24 mouse cellular contexts compared by ENCODE assay signal in the genomic region with DNA sequence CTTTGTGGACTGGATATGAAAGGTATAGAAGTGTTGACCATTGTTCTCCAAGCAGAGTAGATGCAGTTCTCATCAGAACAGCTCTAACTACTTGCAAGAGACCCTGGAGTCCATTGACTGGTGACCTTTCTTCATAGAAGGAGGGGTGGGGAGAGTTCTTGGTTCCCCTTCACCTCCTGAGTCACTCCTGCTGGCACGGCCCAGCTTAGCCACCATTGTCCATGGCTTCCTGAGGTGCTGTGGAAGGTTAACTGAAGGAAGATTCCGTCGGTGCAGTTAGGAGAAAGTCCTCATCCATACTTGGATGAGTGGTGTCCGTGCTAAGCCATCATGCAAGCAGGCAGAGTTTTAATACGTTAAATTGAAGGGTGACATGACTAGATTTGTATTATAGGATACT. TPM values are rescaled to one million over a fixed set of nuclear protein-coding genes. Genes with fewer than 3 reads are reported as not detected.
A peak's percentile ranks its signal among the peaks of the same experiment; 100 is the strongest.
DNase-seq lines count a peak whose midpoint lies in the region; ATAC-seq and TF ChIP-seq lines count a peak whose summit lies in the region.
"Had no signal": no experiment of that assay in that cellular context is flagged by ENCODE, and none has a peak within 500 bp of the region (broad histone marks: within the 10 kb centered on the region; RNA-seq: fewer than 3 reads in every experiment).

No protein-coding gene starts in this region.

- H3K27me3 ChIP-seq in heart, adult 2 months (ENCODE audit: control insufficient read depth, insufficient read depth, low read length), result no peaks in the 10 kb centered on the region
- H3K27me3 ChIP-seq in heart, embryonic 11.5 days (ENCODE audit: control insufficient read depth, insufficient read depth, low read length), result no peaks in the 10 kb centered on the region
- no peaks in the 10 kb centered on the region for H3K27me3 ChIP-seq in liver, adult 2 months (ENCODE audit: control insufficient read depth, insufficient read depth, low read length)
- no peaks in the 10 kb centered on the region for H3K27me3 ChIP-seq in liver, embryonic 11.5 days (replicated peaks; ENCODE audit: control insufficient read depth, insufficient read depth, low read length)
- H3K27me3 ChIP-seq: CH12.LX; embryonic facial prominence, embryonic 13.5 days; embryonic facial prominence, embryonic 15.5 days; forebrain, embryonic 12.5 days; Patski had no signal

- peaks cover 10% of the 10 kb centered on the region for H3K36me3 ChIP-seq in heart, adult 2 months (ENCODE audit: control insufficient read depth, insufficient read depth, low read length)
- H3K36me3 ChIP-seq in heart, embryonic 11.5 days (ENCODE audit: control insufficient read depth, insufficient read depth, low read length), result no peaks in the 10 kb centered on the region
- H3K36me3 ChIP-seq in liver, adult 2 months (ENCODE audit: control insufficient read depth, insufficient read depth, low read length), result no peaks in the 10 kb centered on the region
- no peaks in the 10 kb centered on the region for H3K36me3 ChIP-seq in liver, embryonic 11.5 days (ENCODE audit: control insufficient read depth, insufficient read depth, low read length)
- H3K36me3 ChIP-seq: embryonic facial prominence, embryonic 13.5 days; embryonic facial prominence, embryonic 15.5 days; forebrain, embryonic 10.5 days; forebrain, embryonic 12.5 days had no signal

- no peak for TF ChIP-seq POLR2A in heart, adult 2 months (IDR thresholded peaks at IDR 0.05; ENCODE audit: insufficient read depth, low read depth, low read length)
- TF ChIP-seq POLR2A in liver, adult 2 months (IDR thresholded peaks at IDR 0.05; ENCODE audit: extremely low read depth, insufficient read depth, low read length), result no peak

- H3K9ac ChIP-seq in heart, adult 2 months (ENCODE audit: low read depth, low read length), result no peak overlapping the region
- no peak overlapping the region for H3K9ac ChIP-seq in heart, embryonic 11.5 days (ENCODE audit: low read depth, low read length)
- no peak overlapping the region for H3K9ac ChIP-seq in liver, adult 2 months (ENCODE audit: low read depth, low read length)
- H3K9ac ChIP-seq in liver, embryonic 11.5 days (ENCODE audit: low read depth, low read length), result no peak overlapping the region
- H3K9ac ChIP-seq: embryonic facial prominence, embryonic 13.5 days; embryonic facial prominence, embryonic 15.5 days; forebrain, embryonic 12.5 days had no signal

- ATAC-seq in heart, embryonic 11.5 days (replicated peaks; ENCODE audit: insufficient number of reproducible peaks, low FRiP score, low TSS enrichment), result no peak
- ATAC-seq in liver, embryonic 11.5 days (replicated peaks; ENCODE audit: low FRiP score), result no peak
- ATAC-seq: activated CD4-positive, CD25-positive, alpha-beta regulatory T cell, adult 4 months; CD4-positive, CD25-positive, alpha-beta regulatory T cell, adult 4 months; Patski had no signal

- 54% methylated on average over 5 of the region's 5 CpGs for WGBS in heart, adult 2 months
- 90% methylated on average over 5 of the region's 5 CpGs for WGBS in heart, embryonic 11.5 days (ENCODE audit: insufficient replicate concordance)
- WGBS in liver, adult 2 months, result 84% methylated on average over 5 of the region's 5 CpGs
- WGBS in liver, embryonic 11.5 days, result 82% methylated on average over 5 of the region's 5 CpGs

- DNase-seq in gastrocnemius, adult 2 months, result no peak
- DNase-seq in gastrocnemius, adult 8-10 months (ENCODE audit: low spot score in 2 of 2), result no peak
- DNase-seq in heart, adult 2 months, result no peak
- no peak for DNase-seq in liver, adult 2 months (ENCODE audit: extremely low read depth, low read depth, low spot score)
- no peak for DNase-seq in liver, embryonic 11.5 days (ENCODE audit: low spot score)
- DNase-seq: adrenal gland, adult 8-10 months; adrenal gland, postnatal 14 days; adrenal gland, postnatal 36 days; B cell, adult 2 months; cerebellum, adult 11 months; cerebellum, adult 8-10 months; embryo, embryonic 11 days had no signal

- peak overlapping the region; percentile 29; the same call in 1 of the 2 replicates for H3K27ac ChIP-seq in gastrocnemius, adult 2 months
- peak overlapping the region; percentile 42 for H3K27ac ChIP-seq in heart, adult 2 months
- no peak overlapping the region for H3K27ac ChIP-seq in heart, embryonic 11.5 days (ENCODE audit: low read depth, low read length)
- peak overlapping the region; percentile 49 for H3K27ac ChIP-seq in liver, adult 2 months (replicated peaks; ENCODE audit: insufficient read depth, low read depth, low read length)
- H3K27ac ChIP-seq in liver, embryonic 11.5 days (ENCODE audit: low read depth, low read length), result no peak overlapping the region
- H3K27ac ChIP-seq in brown adipose tissue, adult 24 weeks (replicated peaks; ENCODE audit: low read depth, low read length), result peak overlapping the region; percentile 52
- H3K27ac ChIP-seq: embryonic facial prominence, embryonic 13.5 days; embryonic facial prominence, embryonic 15.5 days; forebrain, embryonic 10.5 days; forebrain, embryonic 12.5 days had no signal

- peaks cover 10% of the 10 kb centered on the region for H3K79me2 ChIP-seq in heart, adult 2 months (replicated peaks; ENCODE audit: control insufficient read depth, insufficient read depth, low read length)
- H3K79me2 ChIP-seq in liver, adult 2 months (ENCODE audit: control insufficient read depth, insufficient read depth, low read length), result peaks cover 14% of the 10 kb centered on the region; the same call in 1 of the 2 replicates

- TF ChIP-seq EP300 in heart, adult 2 months (IDR thresholded peaks at IDR 0.05; ENCODE audit: insufficient read depth, low read depth, low read length), result no peak

- H3K4me3 ChIP-seq in gastrocnemius, adult 2 months, result no peak overlapping the region
- H3K4me3 ChIP-seq in heart, adult 2 months, result no peak overlapping the region
- no peak overlapping the region for H3K4me3 ChIP-seq in heart, embryonic 11.5 days (ENCODE audit: low read depth, low read length)
- H3K4me3 ChIP-seq in liver, adult 2 months (ENCODE audit: insufficient read depth, low read depth, low read length), result no peak overlapping the region
- H3K4me3 ChIP-seq in liver, embryonic 11.5 days (ENCODE audit: low read depth, low read length), result no peak overlapping the region
- H3K4me3 ChIP-seq in brown adipose tissue, adult 24 weeks (ENCODE audit: insufficient read depth, low read depth, low read length), result no peak overlapping the region
- H3K4me3 ChIP-seq: embryonic facial prominence, embryonic 13.5 days; embryonic facial prominence, embryonic 15.5 days; erythroblast, embryonic 14.5 days; forebrain, embryonic 10.5 days; forebrain, embryonic 12.5 days had no signal

- H3K4me2 ChIP-seq in heart, embryonic 11.5 days, result no peak overlapping the region
- no peak overlapping the region for H3K4me2 ChIP-seq in liver, embryonic 11.5 days
- H3K4me2 ChIP-seq: embryonic facial prominence, embryonic 13.5 days; embryonic facial prominence, embryonic 15.5 days; forebrain, embryonic 12.5 days had no signal

- H3K9me3 ChIP-seq in heart, embryonic 11.5 days (replicated peaks; ENCODE audit: control insufficient read depth, low read length), result no peaks in the 10 kb centered on the region
- H3K9me3 ChIP-seq in liver, embryonic 11.5 days (ENCODE audit: control insufficient read depth, low read length), result no peaks in the 10 kb centered on the region
- H3K9me3 ChIP-seq: embryonic facial prominence, embryonic 13.5 days; embryonic facial prominence, embryonic 15.5 days; forebrain, embryonic 10.5 days; forebrain, embryonic 12.5 days; G1E had no signal

- intact Hi-C loops in gastrocnemius, adult 2 months (cut with DNase I), result no loop called here
- intact Hi-C loops in heart, adult 2 months (cut with DNase I), result no loop called here

- TF ChIP-seq CTCF in gastrocnemius, adult 2 months (IDR thresholded peaks at IDR 0.05), result no peak
- TF ChIP-seq CTCF in heart, adult 2 months (IDR thresholded peaks at IDR 0.05), result no peak
- TF ChIP-seq CTCF in liver, adult 2 months (IDR thresholded peaks at IDR 0.05; ENCODE audit: low read depth, low read length), result no peak

- peaks cover 17% of the 10 kb centered on the region for H3K4me1 ChIP-seq in heart, adult 2 months (ENCODE audit: control insufficient read depth, insufficient read depth, low read length)
- peaks cover 24% of the 10 kb centered on the region for H3K4me1 ChIP-seq in heart, embryonic 11.5 days (ENCODE audit: control insufficient read depth, insufficient read depth, low read length)
- peaks cover 16% of the 10 kb centered on the region for H3K4me1 ChIP-seq in liver, adult 2 months (ENCODE audit: control insufficient read depth, insufficient read depth, low read length)
- no peaks in the 10 kb centered on the region; the same call in 1 of the 2 replicates for H3K4me1 ChIP-seq in liver, embryonic 11.5 days (replicated peaks; ENCODE audit: control insufficient read depth, insufficient read depth, low read length)
- peaks cover 16% of the 10 kb centered on the region for H3K4me1 ChIP-seq in brown adipose tissue, adult 24 weeks (ENCODE audit: control insufficient read depth, insufficient read depth, insufficient read length, low read length)

RNA-seq across cellular contexts. Expression of gene Phlpp1, which starts 17.8 kb away (rescaled TPM):
- 1 to 10 TPM; 8.1 to 9.0 TPM for total RNA-seq in gastrocnemius, adult 2 months (2021)
- total RNA-seq in gastrocnemius, adult 8-10 months (2022), result 1 to 10 TPM; 7.0 to 8.1 (median 7.5) TPM
- total RNA-seq in heart, adult 2 months (2021), result 10 to 100 TPM; 16.3 to 17.2 TPM
- 9.6 and 15.6 TPM in 2 replicates for polyA plus RNA-seq in heart, adult 2 months (2012; rRNA removed)
- 4.0 and 4.5 TPM in 2 replicates for polyA plus RNA-seq in heart, embryonic 11.5 days (2014; fragmentation: Nextera tagmentation; extraction: Ambion mirVana)
- total RNA-seq in liver, adult 2 months (2014; rRNA removed), result 8.3 and 13.1 TPM in 2 replicates
- 7.8 and 8.7 TPM in 2 replicates for polyA plus RNA-seq in liver, adult 2 months (2012; rRNA removed)
- 1.7 and 1.8 TPM in 2 replicates for polyA plus RNA-seq in liver, embryonic 11.5 days (2014; fragmentation: Nextera tagmentation; extraction: Ambion mirVana)
- 5.9 and 7.5 TPM in 2 replicates for polyA plus RNA-seq in brown adipose tissue, adult 24 weeks (2012; ENCODE audit: insufficient read depth, insufficient read length, missing spikeins)

Comparison
In these comparisons a context has a peak if more than half of its experiments do, and no peak if none do; other contexts are left out.
1. H3K27ac ChIP-seq: peak in gastrocnemius, adult 2 months (single experiment), heart, adult 2 months (single experiment), liver, adult 2 months (single experiment) and brown adipose tissue, adult 24 weeks (single experiment); none in heart, embryonic 11.5 days (single experiment) and liver, embryonic 11.5 days (single experiment).